Mouse (Mus musculus) adrenal gland, adult 2 months (tissue): ENCODE results near the gene Ciao2a. TPM values are rescaled to one million over a fixed set of nuclear protein-coding genes. Genes with fewer than 3 reads are reported as not detected.

Source experiments
- DNase-seq: peaks from one replicate; pipeline ENCODE4 v3.0.0; 2021
- polyA plus RNA-seq: library from polyadenylated mRNA; depleted of rRNA; stranded (reverse); fragments of >200 nt; gene quantifications from 2 replicates; pipeline ENCODE4 v1.2.3, GENCODE M21; 2012
- total RNA-seq, 2 experiments: library from RNA; stranded (reverse); gene quantifications; 2 replicates each; pipeline ENCODE4 v1.2.3; 2021

Ciao2a gene
- total and polyA plus RNA-seq, 3 experiments: 5.2 to 80.0 (median 74.9) TPM

DNA sequence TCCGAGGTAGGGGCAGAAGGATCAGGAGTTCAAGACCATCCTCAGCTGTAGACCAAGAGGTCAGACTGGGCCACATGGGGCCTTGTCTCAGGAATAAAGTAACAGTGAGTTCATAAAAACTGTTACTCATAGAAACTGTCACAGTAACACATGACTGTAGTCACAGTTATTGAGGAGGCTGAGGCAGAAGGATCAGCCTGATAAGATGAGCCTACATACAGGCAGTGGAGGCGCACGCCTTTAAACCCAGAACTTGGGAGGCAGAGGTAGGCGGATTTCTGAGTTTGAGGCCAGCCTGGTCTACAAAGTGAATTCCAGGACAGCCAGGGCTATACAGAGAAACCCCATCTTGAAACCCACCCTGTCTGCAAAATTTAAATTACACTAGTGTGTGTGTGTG is 6.3 kb upstream of the Ciao2a start:
- no peak for DNase-seq

DNA sequence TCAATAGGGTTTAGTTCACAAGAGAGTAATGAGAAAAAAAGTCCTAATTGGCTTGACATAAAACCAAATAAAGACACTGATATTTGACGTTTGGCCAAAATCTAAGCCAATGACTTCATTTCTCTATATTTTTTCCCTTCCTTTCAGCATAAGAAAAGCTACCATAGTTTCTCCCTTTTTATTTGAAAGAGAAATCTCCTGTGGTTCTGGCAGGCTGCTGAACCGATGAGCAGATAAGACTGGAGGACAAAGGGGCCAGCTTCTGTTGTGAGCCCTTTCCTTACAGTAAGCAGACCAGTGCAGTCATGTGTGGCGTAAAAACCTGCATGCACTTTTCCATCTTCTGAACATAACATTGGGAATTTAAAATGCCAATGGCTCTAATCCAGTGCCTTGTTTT is 5.5 kb upstream of the Ciao2a start:
- no peak for DNase-seq

DNA sequence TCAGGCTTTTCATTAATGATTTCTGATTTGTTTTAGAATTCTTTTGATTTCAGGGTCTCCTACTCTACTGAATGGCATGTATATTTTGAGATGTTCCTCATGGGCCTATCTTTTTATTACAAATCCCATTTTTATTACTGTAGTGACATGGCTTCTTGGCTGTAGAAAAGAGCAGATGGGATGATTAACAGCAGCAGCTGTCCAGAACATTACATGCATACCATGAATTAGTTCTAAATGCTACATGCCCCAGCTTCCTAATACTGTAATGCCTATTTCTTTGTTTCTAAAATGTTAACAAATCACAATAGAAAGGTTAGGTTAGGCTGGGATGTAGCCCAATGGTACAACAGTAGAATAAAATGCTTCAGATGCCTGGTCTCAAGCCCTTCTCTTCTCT is 5.0 kb upstream of the Ciao2a start:
- DNase-seq: no peak

DNA sequence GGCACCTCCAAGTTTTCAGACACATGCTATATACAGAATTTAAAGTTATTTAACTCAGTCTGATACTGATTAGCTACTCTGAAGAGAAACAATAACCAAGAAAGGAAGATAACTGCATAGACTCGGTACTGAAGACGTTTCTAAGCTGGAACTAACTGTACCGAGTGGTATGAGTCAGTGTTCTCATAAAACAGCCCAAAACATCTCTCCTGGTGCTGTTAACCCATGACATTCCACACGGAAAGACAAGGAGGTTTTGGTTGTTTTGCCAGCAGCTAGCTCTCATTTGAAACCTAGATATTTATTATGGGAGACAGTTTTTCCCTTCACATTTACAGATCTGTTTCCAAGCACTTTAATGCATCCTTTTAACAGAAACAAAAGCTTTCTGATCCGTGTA is 2.8 kb upstream of the Ciao2a start:
- no peak for DNase-seq

DNA sequence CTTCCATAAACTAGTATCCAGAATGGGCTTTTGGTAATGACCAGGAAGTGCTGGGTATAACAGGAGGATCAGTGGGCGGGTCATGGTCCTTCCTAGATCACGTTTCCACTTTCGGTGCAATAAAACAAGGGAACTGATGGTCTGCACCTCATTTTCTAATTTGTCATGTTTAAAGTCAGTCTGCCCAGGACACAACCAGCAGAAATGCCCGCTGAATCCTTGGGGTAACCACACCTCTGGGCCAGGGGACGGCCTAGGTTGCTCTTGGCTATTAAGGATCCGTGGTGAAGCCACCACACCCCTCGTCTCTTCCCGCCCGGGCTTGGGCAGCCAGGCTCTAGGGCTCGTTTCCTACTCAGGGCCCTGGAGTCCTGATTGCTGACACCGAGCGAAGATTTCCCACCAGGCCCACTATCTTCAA is 2.3 kb upstream of the Ciao2a start:
- DNase-seq: peak; percentile 62

DNA sequence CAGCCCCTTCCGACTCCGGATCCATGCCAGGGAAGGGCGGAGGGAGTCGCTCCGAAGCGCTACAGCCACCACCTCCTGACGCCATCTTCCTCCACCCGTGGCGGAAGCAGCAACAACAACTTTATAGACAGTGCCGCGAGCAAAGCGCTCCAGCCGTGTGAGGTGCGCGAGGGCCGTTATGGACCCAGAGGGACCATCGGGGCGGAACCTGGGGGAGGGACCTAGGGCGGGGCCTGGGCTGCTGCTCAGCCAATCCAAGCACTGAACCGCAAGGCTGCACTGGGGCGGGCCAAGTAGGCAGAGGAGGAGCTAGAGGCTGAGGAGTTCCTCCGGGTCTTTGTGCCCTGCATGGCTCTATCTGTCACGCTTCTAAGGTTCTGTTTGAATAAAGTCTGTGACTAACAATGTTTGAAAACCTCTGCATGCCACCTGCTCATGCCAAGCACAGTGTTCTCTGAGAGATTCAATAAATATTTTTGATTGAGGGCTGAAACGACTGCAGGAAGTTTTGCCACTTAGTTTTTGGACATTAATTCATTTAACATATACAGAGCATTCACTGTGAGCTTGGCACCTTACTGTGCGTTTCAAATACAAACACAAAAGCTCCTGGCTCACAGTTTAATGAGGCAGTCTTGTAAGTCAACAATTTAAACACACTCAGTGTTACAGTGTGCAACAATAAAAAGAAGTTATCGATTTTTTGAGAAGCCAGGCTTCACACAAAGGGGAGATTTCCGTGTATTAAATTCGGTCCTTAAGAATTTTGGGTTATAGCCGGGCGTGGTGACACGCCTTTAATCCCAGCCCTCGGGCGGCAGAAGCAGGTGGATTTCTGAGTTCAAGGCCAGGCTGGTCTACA is 1.5 kb upstream of the Ciao2a start:
- peak; percentile 99 for DNase-seq

DNA sequence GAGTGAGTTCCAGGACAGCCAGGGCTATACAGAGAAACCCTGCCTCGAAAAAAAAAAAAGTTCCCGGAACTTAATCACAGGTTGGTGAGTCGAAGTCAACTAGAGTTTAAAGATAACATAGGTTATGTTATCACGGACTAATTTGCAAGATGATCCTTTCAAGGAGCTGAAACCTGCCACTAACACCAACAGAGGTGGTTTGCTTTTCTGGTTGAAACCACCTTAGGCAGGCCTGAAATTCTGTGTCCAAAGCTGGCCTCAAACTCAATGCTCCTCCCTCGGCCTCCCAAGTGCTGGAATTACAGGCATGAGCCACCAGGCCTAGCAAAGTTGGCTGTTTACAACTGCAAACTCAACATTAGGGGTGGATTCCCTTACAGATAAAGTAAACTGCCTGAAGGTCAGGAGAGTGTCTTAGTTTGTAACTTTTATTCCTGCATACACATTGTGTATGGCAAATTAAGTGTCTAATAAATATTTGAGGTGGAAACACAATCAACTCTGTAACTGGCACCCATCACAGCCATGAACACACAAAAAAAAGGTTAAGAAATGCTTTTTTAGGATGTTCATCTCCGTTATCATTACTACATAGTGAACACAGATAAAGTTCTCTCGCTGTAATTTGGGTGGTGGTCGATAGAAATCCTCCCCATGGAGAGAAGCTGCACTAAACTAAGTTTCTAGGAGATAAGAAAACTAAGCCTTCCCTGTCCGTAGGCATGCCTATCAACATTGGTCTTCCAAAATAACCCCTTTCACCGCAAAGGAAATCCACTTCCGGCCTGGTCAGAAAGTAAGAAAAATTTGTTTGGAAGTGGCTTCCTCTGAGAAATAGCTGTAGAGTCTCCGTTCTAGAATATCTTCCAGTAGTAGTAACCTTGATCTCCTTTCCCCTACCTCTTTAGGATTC is 612 bp upstream of the Ciao2a start:
- no peak for DNase-seq

DNA sequence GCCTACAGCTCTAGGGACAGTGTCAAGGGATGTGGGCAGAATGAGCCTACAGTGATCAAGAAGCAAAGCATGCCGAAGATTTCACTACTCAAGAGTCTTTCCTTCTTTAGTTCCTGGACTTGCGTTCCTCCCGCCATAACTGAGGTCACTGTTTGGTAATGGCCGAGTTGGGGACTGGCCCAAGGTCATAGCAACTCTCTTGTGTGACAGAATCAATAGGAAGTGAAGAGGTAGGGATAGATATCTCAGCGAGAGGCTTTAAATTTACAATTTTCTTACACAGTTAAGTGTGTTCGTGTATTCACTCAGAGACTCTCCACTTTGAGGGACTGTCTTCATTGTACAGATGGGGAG is 759 bp downstream of the Ciao2a start:
- DNase-seq: peak; percentile 56

DNA sequence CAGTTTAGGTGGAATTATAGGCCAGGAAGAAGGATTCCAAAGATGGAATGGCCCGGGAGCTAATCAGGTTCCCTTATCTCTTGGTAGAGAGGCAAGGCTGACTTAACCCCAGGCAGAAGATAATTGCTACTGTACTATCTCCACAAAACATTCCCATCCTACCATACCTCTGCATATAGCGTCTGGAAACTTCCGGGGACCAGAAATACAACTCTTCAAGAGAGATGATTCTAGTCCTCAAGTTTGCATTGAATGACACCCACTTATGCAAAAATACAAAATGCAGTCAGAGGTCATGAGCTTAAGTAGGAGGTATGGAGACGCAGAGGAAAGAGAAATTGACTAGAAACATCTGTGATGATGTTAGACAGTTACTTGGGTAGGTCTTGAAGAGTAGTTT is 1.5 kb downstream of the Ciao2a start:
- DNase-seq: no peak

DNA sequence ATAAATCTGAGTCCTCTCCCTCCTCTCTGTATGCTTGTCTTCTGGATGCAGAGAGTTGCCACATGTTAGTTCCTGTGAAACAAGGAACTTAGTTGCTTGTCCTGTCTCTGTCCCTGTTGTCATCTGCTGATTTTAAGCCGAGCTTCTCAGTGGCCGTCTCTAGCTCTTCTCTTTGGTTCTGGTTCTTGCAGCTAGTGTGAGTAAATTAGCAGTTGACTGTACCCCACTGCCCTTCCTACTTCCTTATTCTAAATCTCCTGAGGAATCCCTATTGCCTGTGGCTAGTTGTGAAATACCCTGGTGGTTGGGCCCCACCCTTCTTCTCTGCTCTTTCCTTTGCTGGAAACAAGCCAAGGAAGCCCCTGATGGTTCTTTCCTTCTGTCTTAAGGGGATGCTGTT is 5.1 kb downstream of the Ciao2a start:
- DNase-seq: no peak

DNA sequence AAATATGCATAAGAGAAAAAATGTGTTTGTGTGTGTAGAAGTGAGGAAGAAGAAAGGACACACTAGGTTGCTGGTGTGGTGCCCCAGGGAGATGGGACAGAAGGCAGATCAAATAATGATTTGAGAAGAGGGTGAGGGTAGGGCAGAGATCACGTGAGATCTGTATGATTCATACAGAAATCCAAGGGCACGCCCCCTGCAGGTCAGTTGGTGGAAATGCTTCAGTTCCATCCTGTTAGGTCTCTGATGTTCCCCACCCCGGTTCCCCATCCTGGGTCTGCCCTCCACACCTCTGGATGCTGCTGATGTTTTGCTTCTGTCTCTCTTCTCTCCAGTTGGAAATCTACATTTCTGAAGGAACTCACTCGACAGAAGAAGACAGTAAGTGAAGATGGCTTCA is 9.6 kb downstream of the Ciao2a start:
- no peak for DNase-seq

DNA sequence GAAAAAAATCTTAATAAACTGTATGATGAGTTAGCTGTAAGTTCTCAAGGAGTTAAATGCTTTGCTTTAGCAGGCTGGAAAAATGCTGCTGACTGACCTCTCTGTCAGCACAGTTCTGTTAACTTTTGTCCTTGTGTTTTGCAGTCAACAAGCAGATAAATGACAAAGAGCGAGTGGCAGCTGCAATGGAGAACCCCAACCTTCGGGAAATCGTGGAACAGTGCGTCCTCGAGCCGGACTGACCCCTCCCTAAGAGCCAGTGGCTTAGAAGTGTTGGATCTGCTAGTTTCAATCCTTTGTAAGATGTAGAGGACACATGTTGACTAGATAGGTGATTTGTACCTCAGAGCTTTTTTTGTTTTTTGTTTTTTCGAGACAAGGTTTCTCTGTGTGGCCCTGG is 11.8 kb downstream of the Ciao2a start:
- peak; percentile 66 for DNase-seq

DNA sequence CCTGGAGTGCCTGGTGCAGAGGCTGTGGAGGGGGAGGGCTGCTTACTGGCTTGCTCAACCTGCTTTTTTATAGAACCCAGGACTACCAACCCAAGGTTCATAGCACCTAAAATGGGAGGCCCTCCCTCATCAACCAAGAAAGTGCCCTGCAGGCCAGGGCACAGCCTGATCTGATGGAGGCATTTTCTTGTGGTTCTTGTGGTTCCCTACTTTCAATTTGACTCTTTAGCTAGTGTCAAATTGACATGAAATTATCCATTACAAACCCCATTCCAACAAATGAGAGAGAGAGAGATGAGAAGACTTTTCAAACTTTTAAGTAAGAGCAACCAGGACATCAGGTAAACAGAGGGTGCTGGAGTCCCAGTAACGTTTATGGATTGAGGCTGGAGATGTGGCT is 15.9 kb downstream of the Ciao2a start:
- DNase-seq: no peak

DNA sequence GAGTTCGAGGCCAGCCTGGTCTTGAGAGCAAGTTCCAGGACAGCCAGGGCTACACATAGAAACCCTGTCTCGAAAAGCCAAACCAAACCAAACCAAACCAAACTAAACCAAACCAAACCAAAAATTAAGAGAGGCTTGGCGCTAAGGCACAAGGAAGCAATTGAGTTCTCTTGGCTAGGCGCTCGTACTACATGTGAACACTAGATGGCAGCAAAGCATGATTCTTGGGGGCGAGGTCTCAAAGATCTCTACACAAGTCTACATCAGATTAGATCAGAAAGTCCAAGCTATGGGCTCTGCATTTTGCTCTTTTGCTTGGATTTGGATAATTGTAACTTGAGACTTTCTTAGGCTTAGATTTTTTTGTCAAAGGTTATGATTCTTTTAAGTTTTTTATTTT is 17.8 kb downstream of the Ciao2a start:
- DNase-seq: peak; percentile 65

DNA sequence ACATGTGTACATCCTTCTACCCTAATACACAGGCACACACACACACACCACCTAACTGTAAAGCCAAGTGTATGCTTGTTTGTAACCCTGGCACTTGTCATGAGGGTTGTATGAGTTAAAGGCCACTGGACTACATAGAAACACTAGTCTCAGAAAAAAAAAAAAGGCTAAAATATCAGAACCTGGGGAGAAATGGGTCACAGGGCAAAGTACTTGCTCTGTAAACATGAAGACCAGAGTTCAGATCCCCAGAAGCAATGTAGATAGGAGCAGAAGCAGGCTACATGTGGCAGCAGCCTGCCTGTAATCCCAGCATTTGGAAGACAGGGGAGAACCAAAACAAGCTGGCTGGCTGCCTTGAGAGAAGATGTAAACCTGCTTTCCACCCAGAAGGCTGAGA is 19.7 kb downstream of the Ciao2a start:
- no peak for DNase-seq

DNA sequence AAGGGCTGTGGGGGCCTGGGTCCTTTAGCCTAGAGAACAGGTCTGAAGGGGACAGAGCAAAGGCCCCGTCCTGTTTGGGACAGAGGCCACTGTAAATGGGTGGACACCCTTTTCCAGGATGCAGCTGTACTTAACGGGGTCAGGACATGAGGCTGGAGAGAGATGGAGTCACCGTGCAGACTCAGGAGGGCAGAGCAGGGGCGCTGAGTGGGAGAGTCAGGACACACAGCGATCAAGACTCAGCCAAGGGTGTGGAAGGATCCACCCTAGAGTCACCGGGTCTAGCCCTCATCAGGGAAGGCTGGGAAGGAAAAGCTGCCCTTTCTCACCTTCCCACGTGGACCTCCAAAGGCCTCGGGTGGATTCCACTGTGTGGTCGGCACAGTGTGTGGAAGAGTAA is 25.6 kb downstream of the Ciao2a start:
- no peak for DNase-seq

DNA sequence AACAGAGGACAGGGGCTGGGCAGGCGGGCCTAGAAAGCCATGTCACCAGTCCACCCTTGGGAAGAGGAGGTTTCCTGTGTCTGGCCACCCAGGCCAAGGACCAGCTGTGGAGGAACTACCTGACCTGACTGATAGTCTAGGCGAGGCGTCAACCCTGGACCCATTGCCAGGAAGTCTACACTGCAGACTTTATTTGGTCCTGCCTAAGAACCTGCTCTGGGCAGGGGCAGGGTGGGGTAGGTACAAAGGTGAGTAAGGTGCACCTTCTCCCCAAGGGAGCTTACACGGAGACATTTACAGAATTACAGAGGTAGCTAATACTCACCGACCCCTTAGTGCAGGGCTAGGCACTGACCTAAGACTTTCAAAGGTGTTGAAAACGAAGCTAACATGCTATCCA is 27.2 kb downstream of the Ciao2a start:
- DNase-seq: no peak

DNA sequence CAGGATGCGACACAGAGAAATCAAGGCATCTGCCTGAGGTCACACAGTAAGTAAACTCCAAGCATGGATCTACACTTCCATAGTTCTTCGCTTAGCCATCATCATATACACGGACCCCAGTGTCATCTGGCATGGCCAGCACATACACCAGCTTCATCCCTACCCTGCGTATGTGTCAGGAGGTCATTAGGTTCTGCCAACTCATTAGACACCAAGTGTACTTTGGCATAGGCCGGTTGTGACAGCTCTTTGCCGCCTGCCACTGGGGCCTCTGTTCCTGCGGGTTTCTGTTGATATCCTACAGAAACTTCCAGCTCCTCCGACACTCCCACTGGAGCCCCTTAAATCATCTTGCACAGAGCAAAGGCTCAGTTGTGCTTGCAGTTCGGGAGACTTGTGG is 27.6 kb downstream of the Ciao2a start:
- no peak for DNase-seq

DNA sequence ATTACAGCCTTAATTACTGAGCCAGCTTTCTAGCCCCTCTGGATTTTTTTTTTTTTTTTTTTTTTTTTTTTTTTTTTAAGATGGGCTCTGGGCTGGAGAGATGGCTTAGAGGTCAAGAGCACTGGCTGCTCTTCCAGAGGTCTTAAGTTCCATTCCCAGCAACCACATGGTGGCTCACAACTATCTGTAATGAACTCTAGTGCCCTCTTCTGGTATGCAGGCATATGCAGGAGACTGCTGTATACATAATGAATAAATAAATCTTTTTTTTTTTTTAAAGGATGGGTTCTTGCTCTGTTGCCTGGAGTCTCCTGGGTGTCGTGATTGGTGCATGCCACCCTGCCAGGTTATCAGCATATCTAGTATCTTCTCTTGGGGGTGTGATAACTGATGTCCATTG is 29.1 kb downstream of the Ciao2a start:
- DNase-seq: no peak

DNA sequence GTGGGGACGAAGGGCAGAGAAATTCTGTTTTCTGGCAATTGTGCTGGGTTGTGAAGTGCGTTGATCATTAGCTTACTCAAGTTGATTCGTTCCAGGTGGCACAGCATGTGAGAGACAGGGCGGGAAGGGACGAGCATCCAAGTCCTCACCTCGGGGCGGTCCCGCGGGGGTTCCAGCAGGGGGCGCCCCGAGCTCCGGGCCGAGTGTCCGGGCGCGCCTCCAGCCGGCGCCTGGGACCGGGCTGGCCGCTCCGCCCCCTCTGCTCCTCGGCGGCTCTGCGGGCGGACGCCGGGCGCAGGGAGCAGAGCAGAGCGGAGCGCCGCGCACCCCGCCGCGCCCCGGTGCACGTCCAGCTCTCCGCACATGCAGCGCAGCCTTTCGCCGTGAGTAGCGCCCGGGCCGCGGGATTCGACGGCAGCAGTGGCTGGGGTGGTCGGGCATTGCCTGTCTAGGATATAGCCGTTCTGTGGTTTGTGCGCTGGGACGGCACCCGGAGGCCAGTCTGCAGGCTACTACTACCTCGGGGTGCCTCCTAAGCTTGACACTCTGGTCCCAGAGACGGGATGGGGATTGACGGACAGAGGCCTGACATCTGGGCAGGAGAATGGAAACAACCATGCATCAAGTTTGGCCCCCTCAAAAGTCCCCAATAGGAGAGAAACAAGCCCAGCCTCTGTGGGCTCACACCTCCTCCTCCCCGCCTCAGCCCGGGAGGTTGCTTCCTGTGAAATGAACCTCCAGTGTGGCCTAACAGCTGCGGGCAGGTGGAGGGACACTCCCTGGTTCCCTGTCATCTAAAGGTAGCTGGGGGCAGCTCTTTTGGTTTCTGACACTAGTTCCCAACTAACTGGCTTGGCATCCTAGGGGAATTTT is 31.8 kb downstream of the Ciao2a start, which contains the start of gene Dapk2:
Gene Dapk2, plus strand, starts transcription at position 266 of the 873 bp plus-strand sequence.
- DNase-seq: peak; percentile 92

DNA sequence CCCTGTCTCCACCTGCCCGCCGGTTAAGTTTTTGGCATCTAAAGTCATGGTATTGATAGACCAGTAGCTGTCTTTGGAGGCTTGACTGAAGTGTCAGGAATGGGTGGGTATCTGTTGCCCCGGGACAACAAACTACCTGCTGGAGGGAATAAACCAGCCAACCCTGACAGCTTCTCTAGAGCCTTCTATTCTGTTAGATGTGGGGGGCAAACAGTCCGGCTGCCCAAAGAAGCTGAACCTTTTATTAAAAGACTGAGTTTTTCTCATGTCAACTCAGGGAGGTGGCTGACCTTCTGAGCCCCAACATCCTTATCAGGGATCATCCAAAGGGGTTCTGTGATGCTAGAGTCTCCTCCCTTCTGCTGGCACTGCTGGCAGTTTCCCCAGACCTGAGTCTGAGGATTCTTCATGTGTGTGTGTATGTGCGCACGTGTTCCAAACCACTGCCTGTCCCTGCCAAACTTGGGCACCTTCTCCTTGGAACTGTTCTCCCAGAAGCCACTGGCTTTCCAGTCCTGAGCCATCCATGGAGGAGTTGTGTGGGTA is 32.5 kb downstream of the Ciao2a start:
- DNase-seq: no peak

DNA sequence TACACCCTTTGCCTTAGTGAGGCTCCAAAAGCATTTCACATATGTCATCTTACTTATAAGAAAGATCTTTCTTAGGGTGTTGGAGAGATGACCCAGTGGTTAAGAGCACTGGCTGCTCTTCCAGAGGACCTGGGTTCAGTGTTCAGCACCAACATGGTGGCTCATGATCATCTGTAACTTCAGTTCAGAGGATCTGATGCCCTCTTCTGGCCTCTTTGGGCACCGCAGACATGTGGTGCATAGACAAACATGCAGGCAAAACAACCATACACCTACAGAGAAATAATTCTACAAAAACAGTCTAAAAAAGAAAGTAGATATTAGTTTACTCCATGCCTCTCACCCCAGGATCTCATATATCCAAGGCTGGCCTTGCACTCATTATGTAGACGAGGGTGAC is 33.7 kb downstream of the Ciao2a start:
- no peak for DNase-seq
